Mouse (Mus musculus) ES-Bruce4 (cell line): ENCODE measurements around the gene Sgms2.

Experiments used
- CTCF ChIP-seq: IDR thresholded peaks from one replicate; pipeline ENCODE4 v1.8.1; 2011; ENCODE audit warnings: low read depth, low read length
- POLR2A ChIP-seq: IDR thresholded peaks from one replicate; pipeline ENCODE4 v1.8.1; 2011; ENCODE audit warnings: low read length; ENCODE audit not compliant: insufficient read depth

- no peak for TF ChIP-seq CTCF
- no peak for TF ChIP-seq POLR2A
These were observed 164.6 kb downstream of the Sgms2 start for GRCm38 (mm10) chr3:131326637-131327036.
